Mouse (Mus musculus): ENCODE results near the gene Ninl.

GRCm38 (mm10) chr2:150959521-150959920 is 79.7 kb downstream of the Ninl start:
- no peak for TF ChIP-seq CTCF (IDR thresholded peaks at IDR 0.05; ENCODE audit: low read depth, low read length)
- no peak for TF ChIP-seq TAL1 (conservative IDR thresholded peaks at IDR 0.05; ENCODE audit: low read depth, low read length)
